Mouse (Mus musculus): ENCODE data around the gene Gnb1.

Gnb1 gene

GRCm38 (mm10) chr4:155487746-155488145, 3.4 kb upstream of the Gnb1 start:
- peak; percentile 94 for DNase-seq

- DNase-seq, result peak; percentile 99
Measured at GRCm38 (mm10) chr4:155488232-155489025, 2.7 kb upstream of the Gnb1 start.

- DNase-seq, result peak; percentile 94
Measured at GRCm38 (mm10) chr4:155489101-155489970, 1.8 kb upstream of the Gnb1 start.

- DNase-seq, result peak; percentile 93
Measured at GRCm38 (mm10) chr4:155490456-155490855, 705 bp upstream of the Gnb1 start.

GRCm38 (mm10) chr4:155491529-155492130, 469 bp downstream of the Gnb1 start:
- peak; percentile 96 for DNase-seq

GRCm38 (mm10) chr4:155492131-155492633, 1.0 kb downstream of the Gnb1 start:
- DNase-seq, result peak; percentile 97

GRCm38 (mm10) chr4:155494891-155495290, 3.7 kb downstream of the Gnb1 start:
- no peak for DNase-seq

GRCm38 (mm10) chr4:155497963-155498362, 6.8 kb downstream of the Gnb1 start:
- DNase-seq, result peak; percentile 37

- peak; percentile 19 for DNase-seq
Measured at GRCm38 (mm10) chr4:155501126-155501525, 10.0 kb downstream of the Gnb1 start.

- peak; percentile 75 for DNase-seq
Measured at GRCm38 (mm10) chr4:155505067-155505466, 13.9 kb downstream of the Gnb1 start.

GRCm38 (mm10) chr4:155505671-155506295, 14.6 kb downstream of the Gnb1 start:
- DNase-seq, result peak; percentile 69

GRCm38 (mm10) chr4:155508614-155509013, 17.5 kb downstream of the Gnb1 start:
- DNase-seq, result no peak

GRCm38 (mm10) chr4:155510981-155511380, 19.8 kb downstream of the Gnb1 start:
- DNase-seq, result peak; percentile 39

- DNase-seq, result peak; percentile 51
Measured at GRCm38 (mm10) chr4:155514810-155515209, 23.6 kb downstream of the Gnb1 start.

GRCm38 (mm10) chr4:155517948-155518517, 26.9 kb downstream of the Gnb1 start:
- peak; percentile 83 for DNase-seq

- peak; percentile 68 for DNase-seq
Measured at GRCm38 (mm10) chr4:155522327-155522726, 31.2 kb downstream of the Gnb1 start.

GRCm38 (mm10) chr4:155525751-155526150, 34.6 kb downstream of the Gnb1 start:
- DNase-seq, result peak; percentile 91

- DNase-seq, result peak; percentile 78
Measured at GRCm38 (mm10) chr4:155529294-155529693, 38.1 kb downstream of the Gnb1 start.

- DNase-seq, result no peak
Measured at GRCm38 (mm10) chr4:155549993-155550392, 58.8 kb downstream of the Gnb1 start.

GRCm38 (mm10) chr4:155550446-155550845, 59.3 kb downstream of the Gnb1 start:
- peak; percentile 37 for DNase-seq

- DNase-seq, result peak; percentile 37
Measured at GRCm38 (mm10) chr4:155551073-155551472, 59.9 kb downstream of the Gnb1 start.

- DNase-seq, result peak; percentile 39
Measured at GRCm38 (mm10) chr4:155552917-155553532, 61.9 kb downstream of the Gnb1 start.

All from heart, adult 11 months (tissue).